Mouse (Mus musculus): ENCODE data around the gene Creg1. TPM values are rescaled to one million over a fixed set of nuclear protein-coding genes. Genes with fewer than 3 reads are reported as not detected.

Gene Creg1
- total and polyA plus RNA-seq, 2 experiments from 2014 or later: 29.1 to 62.1 TPM

GRCm38 (mm10) chr1:165730129-165730528, 33.4 kb upstream of the Creg1 start:
- ATAC-seq (ENCODE audit: insufficient read depth, low read depth) (no peak), DNase-seq (ENCODE audit: low spot score) (no peak)
- 54% methylated on average over 1 of the region's 1 CpGs for WGBS
- no peaks in the 10 kb centered on the region for H3K27me3 ChIP-seq (ENCODE audit: control insufficient read depth, insufficient read depth, low read length)
- no peak overlapping the region for H3K4me2 ChIP-seq (ENCODE audit: low read depth, low read length)
- no peak overlapping the region for H3K9ac ChIP-seq (replicated peaks; ENCODE audit: low read depth, low read length)
- H3K4me3 ChIP-seq (ENCODE audit: low read depth, low read length): no peak overlapping the region
- no peak for TF ChIP-seq CTCF (IDR thresholded peaks at IDR 0.05; ENCODE audit: low read depth)
- H3K36me3 ChIP-seq (replicated peaks; ENCODE audit: control insufficient read depth, insufficient read depth, low read length): no peaks in the 10 kb centered on the region
- no peak overlapping the region for H3K27ac ChIP-seq (ENCODE audit: low read depth)
- H3K4me1 ChIP-seq (ENCODE audit: control insufficient read depth, insufficient read depth): no peaks in the 10 kb centered on the region
- no peaks in the 10 kb centered on the region for H3K9me3 ChIP-seq (replicated peaks; ENCODE audit: control insufficient read depth, low read length)

GRCm38 (mm10) chr1:165731553-165731952, 32.0 kb upstream of the Creg1 start:
- no peak overlapping the region for H3K4me2 ChIP-seq (ENCODE audit: low read depth, low read length)
- no peak overlapping the region for H3K4me3 ChIP-seq (ENCODE audit: low read depth, low read length)
- H3K27ac ChIP-seq (ENCODE audit: low read depth): no peak overlapping the region
- H3K36me3 ChIP-seq (replicated peaks; ENCODE audit: control insufficient read depth, insufficient read depth, low read length): no peaks in the 10 kb centered on the region
- DNase-seq (ENCODE audit: low spot score) (no peak), ATAC-seq (ENCODE audit: insufficient read depth, low read depth) (no peak)
- no peak overlapping the region for H3K9ac ChIP-seq (replicated peaks; ENCODE audit: low read depth, low read length)
- no peaks in the 10 kb centered on the region for H3K4me1 ChIP-seq (ENCODE audit: control insufficient read depth, insufficient read depth)
- H3K9me3 ChIP-seq (replicated peaks; ENCODE audit: control insufficient read depth, low read length): no peaks in the 10 kb centered on the region
- no peaks in the 10 kb centered on the region for H3K27me3 ChIP-seq (ENCODE audit: control insufficient read depth, insufficient read depth, low read length)
- WGBS: 82% methylated on average over 6 of the region's 6 CpGs
- TF ChIP-seq CTCF (IDR thresholded peaks at IDR 0.05; ENCODE audit: low read depth): no peak
- no peak for TF ChIP-seq EP300 (IDR thresholded peaks at IDR 0.05; ENCODE audit: low read depth)

GRCm38 (mm10) chr1:165734840-165735239, 28.7 kb upstream of the Creg1 start:
- no peak for DNase-seq (ENCODE audit: low spot score)
- Histone ChIP-seq H3K27me3 (ENCODE audit: control insufficient read depth, insufficient read depth, low read length) (no peaks in the 10 kb centered on the region), H3K9me3 (replicated peaks; ENCODE audit: control insufficient read depth, low read length) (no peaks in the 10 kb centered on the region), H3K9ac (replicated peaks; ENCODE audit: low read depth, low read length) (no peak overlapping the region), H3K27ac (ENCODE audit: low read depth) (no peak overlapping the region), H3K36me3 (replicated peaks; ENCODE audit: control insufficient read depth, insufficient read depth, low read length) (no peaks in the 10 kb centered on the region), H3K4me3 (ENCODE audit: low read depth, low read length) (no peak overlapping the region), H3K4me1 (ENCODE audit: control insufficient read depth, insufficient read depth) (no peaks in the 10 kb centered on the region), H3K4me2 (ENCODE audit: low read depth, low read length) (no peak overlapping the region)
- TF ChIP-seq CTCF (IDR thresholded peaks at IDR 0.05; ENCODE audit: low read depth) (no peak; the same call in 1 of the 2 replicates), EP300 (IDR thresholded peaks at IDR 0.05; ENCODE audit: low read depth) (no peak)
- WGBS: 93% methylated on average over 2 of the region's 2 CpGs
- ATAC-seq (ENCODE audit: insufficient read depth, low read depth): no peak

- H3K9me3 ChIP-seq (replicated peaks; ENCODE audit: control insufficient read depth, low read length): no peaks in the 10 kb centered on the region
- WGBS: 27% methylated on average over 20 of the region's 20 CpGs
- ATAC-seq (ENCODE audit: insufficient read depth, low read depth) (peak; percentile 82), DNase-seq (ENCODE audit: low spot score) (peak; percentile 86)
- no peak overlapping the region for H3K4me3 ChIP-seq (ENCODE audit: low read depth, low read length)
- H3K4me1 ChIP-seq (ENCODE audit: control insufficient read depth, insufficient read depth): no peaks in the 10 kb centered on the region; the same call in 1 of the 2 replicates
- no peaks in the 10 kb centered on the region for H3K27me3 ChIP-seq (ENCODE audit: control insufficient read depth, insufficient read depth, low read length)
- H3K9ac ChIP-seq (replicated peaks; ENCODE audit: low read depth, low read length): no peak overlapping the region
- TF ChIP-seq EP300 (IDR thresholded peaks at IDR 0.05; ENCODE audit: low read depth): no peak
- peak; percentile 98 for TF ChIP-seq CTCF (IDR thresholded peaks at IDR 0.05; ENCODE audit: low read depth)
- H3K4me2 ChIP-seq (ENCODE audit: low read depth, low read length): peak overlapping the region; percentile 38; the same call in 1 of the 2 replicates
- H3K36me3 ChIP-seq (replicated peaks; ENCODE audit: control insufficient read depth, insufficient read depth, low read length): no peaks in the 10 kb centered on the region
- no peak overlapping the region for H3K27ac ChIP-seq (ENCODE audit: low read depth)
These were observed 27.4 kb upstream of the Creg1 start for GRCm38 (mm10) chr1:165735826-165736818.

GRCm38 (mm10) chr1:165737451-165737850, 26.1 kb upstream of the Creg1 start:
- WGBS: 68% methylated on average over 5 of the region's 5 CpGs
- H3K27me3 ChIP-seq (ENCODE audit: control insufficient read depth, insufficient read depth, low read length): no peaks in the 10 kb centered on the region
- DNase-seq (ENCODE audit: low spot score) (no peak), ATAC-seq (ENCODE audit: insufficient read depth, low read depth) (no peak)
- no peak overlapping the region for H3K27ac ChIP-seq (ENCODE audit: low read depth)
- no peak for TF ChIP-seq EP300 (IDR thresholded peaks at IDR 0.05; ENCODE audit: low read depth)
- no peak for TF ChIP-seq CTCF (IDR thresholded peaks at IDR 0.05; ENCODE audit: low read depth)
- no peak overlapping the region for H3K9ac ChIP-seq (replicated peaks; ENCODE audit: low read depth, low read length)
- H3K4me1 ChIP-seq (ENCODE audit: control insufficient read depth, insufficient read depth): no peaks in the 10 kb centered on the region; the same call in 1 of the 2 replicates
- H3K4me3 ChIP-seq (ENCODE audit: low read depth, low read length): no peak overlapping the region
- no peaks in the 10 kb centered on the region for H3K9me3 ChIP-seq (replicated peaks; ENCODE audit: control insufficient read depth, low read length)
- H3K4me2 ChIP-seq (ENCODE audit: low read depth, low read length): no peak overlapping the region
- no peaks in the 10 kb centered on the region for H3K36me3 ChIP-seq (replicated peaks; ENCODE audit: control insufficient read depth, insufficient read depth, low read length)

Data from heart, postnatal 0 days (tissue).